Mouse (Mus musculus): ENCODE data around the gene Cyb5b. TPM values are rescaled to one million over a fixed set of nuclear protein-coding genes. Genes with fewer than 3 reads are reported as not detected.

The Cyb5b gene
- polyA plus RNA-seq, 1 experiment, result 19.4 TPM

DNA sequence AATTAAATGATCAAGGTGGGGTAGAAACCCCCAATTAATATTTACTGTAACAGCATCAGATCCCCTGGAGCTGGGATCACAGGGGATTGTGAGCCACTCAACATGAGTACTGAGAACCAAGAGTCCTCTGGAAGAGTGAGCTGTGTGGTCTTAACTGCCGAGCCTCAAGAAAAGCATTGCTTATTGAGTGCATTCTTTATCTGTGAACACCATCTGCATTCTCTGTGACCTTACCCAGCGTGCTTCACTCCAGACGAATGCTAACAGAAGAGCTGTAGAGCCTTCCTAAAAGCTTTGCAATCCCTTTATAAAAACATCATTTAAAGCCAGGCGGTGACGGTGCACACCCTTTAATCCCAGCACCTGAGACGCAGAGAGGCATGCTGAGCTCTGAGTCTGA is 42.9 kb downstream of the Cyb5b start:
- Histone ChIP-seq H3K4me3 (replicated peaks; ENCODE audit: control insufficient read depth, low read depth, low read length) (no peak overlapping the region), H3K27ac (ENCODE audit: control insufficient read depth, insufficient read depth, low read depth, low read length, poor library complexity) (no peak overlapping the region), H3K4me1 (ENCODE audit: control insufficient read depth, insufficient read depth, low read length) (no peaks in the 10 kb centered on the region)
- WGBS, result 69% methylated on average over 6 of the region's 6 CpGs
- TF ChIP-seq POLR2A (IDR thresholded peaks at IDR 0.05; ENCODE audit: borderline replicate concordance, control insufficient read depth, low read depth, low read length) (no peak), CTCF (IDR thresholded peaks at IDR 0.05; ENCODE audit: control insufficient read depth, insufficient read depth, low read length) (no peak)

DNA sequence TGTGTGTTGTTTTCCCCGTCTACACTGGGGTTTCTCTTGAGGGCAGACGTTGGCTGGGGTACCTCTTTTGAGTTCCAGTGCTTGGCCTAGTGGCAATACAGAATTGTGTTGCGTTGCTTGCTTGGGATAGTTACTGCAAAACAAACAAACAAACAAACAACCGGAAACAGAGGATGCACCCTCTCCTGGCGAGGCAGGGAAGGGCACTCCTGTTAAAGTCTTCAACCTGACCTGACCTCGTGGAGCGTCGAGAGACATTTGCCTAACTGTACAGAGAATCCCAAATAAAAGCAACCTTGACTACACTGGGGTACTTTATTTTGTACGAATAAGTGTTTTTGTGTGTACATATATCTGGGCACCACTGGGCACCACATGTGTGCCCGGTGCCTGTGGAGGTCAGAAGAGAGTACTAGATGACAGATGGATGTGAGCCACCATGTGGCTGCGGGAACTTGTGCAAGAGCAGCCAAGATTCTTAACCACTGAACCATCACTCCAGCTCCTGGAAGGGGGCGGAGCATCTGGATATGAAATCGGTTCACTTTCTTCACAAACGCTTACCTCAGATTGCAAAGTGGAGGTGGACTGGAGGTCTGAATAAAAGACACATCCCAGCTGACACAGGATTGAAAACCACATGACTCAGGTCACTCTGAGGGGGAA is 44.5 kb downstream of the Cyb5b start:
- TF ChIP-seq CTCF (IDR thresholded peaks at IDR 0.05; ENCODE audit: control insufficient read depth, insufficient read depth, low read length) (no peak), POLR2A (IDR thresholded peaks at IDR 0.05; ENCODE audit: borderline replicate concordance, control insufficient read depth, low read depth, low read length) (no peak)
- no peak overlapping the region for H3K27ac ChIP-seq (ENCODE audit: control insufficient read depth, insufficient read depth, low read depth, low read length, poor library complexity)
- no peaks in the 10 kb centered on the region for H3K4me1 ChIP-seq (ENCODE audit: control insufficient read depth, insufficient read depth, low read length)
- WGBS, result 71% methylated on average over 14 of the region's 14 CpGs
- no peak overlapping the region for H3K4me3 ChIP-seq (replicated peaks; ENCODE audit: control insufficient read depth, low read depth, low read length)

DNA sequence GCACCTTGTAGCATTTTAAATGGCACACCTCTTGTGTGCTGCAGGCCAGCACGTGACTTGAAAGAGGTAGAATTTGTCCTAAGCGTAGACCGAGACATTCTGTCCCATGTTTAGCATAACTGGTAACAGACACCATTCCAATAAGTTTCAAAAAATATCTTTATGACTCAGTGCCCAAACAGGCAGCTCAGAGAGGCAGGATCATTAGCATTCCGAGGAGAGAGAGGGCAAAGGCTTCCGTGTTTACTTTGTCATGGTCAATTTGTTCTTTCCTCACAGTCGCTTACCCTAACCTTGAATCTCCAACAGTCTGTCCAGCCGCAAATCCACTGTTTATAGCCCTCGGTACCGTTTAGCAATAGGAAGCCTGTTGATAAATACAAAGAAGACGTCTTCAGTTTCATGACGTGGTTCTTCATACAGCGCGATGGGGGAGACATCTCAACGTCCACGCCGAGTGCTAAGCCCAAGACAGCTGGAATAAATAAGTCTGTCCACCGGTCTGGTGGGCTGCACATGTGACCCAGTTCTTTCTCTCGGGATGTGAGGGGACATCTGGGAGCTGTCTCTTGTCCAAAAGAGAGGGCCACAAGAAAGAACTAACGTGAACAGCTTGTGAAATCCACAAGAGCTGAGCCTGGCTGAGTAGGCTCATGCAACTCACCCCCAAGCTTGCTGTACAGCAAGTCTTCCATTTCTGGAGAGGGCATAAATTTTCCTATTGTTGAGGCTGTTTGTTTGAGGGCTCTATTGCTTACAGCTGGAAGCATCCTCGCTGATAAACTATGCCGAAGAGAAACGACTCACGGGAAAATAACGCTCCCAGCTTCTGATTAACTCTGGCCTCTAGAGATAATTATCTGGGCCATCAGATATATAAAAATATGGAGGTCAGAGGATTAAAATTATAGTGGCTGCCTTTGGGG is 47.7 kb downstream of the Cyb5b start:
- Histone ChIP-seq H3K27ac (ENCODE audit: control insufficient read depth, insufficient read depth, low read depth, low read length, poor library complexity) (no peak overlapping the region), H3K4me1 (ENCODE audit: control insufficient read depth, insufficient read depth, low read length) (no peaks in the 10 kb centered on the region), H3K4me3 (replicated peaks; ENCODE audit: control insufficient read depth, low read depth, low read length) (no peak overlapping the region)
- WGBS, result 85% methylated on average over 24 of the region's 24 CpGs
- TF ChIP-seq CTCF (IDR thresholded peaks at IDR 0.05; ENCODE audit: control insufficient read depth, insufficient read depth, low read length) (no peak), POLR2A (IDR thresholded peaks at IDR 0.05; ENCODE audit: borderline replicate concordance, control insufficient read depth, low read depth, low read length) (no peak)

DNA sequence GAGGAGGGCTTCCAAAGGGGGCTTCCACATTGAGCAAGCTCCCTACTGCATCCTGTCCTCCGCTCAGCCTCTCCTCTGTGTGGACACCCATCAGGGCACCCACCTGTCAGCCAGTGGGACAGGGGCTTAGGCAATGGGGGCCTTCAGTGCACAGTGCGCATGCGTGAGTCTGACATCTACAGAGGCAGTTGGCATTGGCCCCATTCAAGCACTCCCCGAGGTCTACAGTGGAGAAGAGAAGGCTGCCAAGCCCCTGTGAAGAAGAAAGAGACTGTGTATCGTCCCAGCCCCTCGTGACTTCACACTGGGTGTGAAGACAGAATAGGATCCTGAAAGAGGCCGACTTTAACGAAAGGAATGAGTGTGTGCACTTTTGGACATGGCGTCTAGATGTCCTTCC is 54.7 kb downstream of the Cyb5b start:
- H3K4me3 ChIP-seq (replicated peaks; ENCODE audit: control insufficient read depth, low read depth, low read length), result no peak overlapping the region
- no peak for TF ChIP-seq POLR2A (IDR thresholded peaks at IDR 0.05; ENCODE audit: borderline replicate concordance, control insufficient read depth, low read depth, low read length)
- no peak for TF ChIP-seq CTCF (IDR thresholded peaks at IDR 0.05; ENCODE audit: control insufficient read depth, insufficient read depth, low read length)
- 83% methylated on average over 9 of the region's 9 CpGs for WGBS
- 0 out of 2 replicates have a peak, but pooled peaks cover 1% of the 10 kb centered on the region for H3K4me1 ChIP-seq (ENCODE audit: control insufficient read depth, insufficient read depth, low read length)
- H3K27ac ChIP-seq (ENCODE audit: control insufficient read depth, insufficient read depth, low read depth, low read length, poor library complexity), result no peak overlapping the region

DNA sequence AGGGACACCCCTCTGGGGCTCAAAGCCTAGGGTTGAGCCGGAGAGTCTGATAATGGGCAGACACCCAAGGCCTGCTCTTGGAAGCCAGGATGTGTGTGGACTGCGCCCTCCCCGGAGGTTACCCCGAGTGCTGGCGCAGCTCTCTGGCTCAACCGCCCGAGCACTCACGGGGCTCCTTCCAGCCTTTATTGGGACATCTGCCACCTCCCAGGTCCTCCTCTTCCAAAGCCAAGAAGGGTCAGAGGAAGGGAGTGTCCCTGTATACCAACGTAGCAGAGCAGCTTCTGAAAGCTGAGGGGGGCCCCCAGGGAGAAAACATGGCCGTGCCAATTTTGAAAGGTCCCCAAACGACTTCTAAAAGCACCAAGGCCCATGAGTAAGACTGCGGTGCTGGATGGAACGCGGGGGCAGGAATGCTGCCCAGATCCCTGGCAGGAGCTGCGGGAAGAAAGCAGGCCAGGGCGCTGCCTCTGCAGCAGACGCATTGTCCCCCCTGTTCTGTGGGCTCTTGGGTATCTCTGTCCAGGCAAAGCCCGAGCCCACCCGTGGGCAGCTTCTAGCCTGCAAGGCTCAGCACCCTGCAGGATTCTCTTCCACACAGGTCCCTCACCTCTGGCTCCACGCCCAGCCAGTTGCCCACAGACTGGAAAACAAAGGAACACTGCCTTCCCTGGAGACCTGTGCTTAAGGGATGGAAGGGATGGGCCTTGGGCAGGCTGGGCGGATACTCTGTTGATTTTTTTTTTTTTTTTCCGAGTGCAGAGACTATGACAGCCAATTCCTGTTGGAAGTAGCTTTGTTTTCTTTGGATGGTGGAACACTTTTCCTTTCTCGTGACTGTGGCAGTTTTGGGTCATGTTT is 55.5 kb downstream of the Cyb5b start:
- H3K4me1 ChIP-seq (ENCODE audit: control insufficient read depth, insufficient read depth, low read length), result 0 out of 2 replicates have a peak, but pooled peaks cover 1% of the 10 kb centered on the region

DNA sequence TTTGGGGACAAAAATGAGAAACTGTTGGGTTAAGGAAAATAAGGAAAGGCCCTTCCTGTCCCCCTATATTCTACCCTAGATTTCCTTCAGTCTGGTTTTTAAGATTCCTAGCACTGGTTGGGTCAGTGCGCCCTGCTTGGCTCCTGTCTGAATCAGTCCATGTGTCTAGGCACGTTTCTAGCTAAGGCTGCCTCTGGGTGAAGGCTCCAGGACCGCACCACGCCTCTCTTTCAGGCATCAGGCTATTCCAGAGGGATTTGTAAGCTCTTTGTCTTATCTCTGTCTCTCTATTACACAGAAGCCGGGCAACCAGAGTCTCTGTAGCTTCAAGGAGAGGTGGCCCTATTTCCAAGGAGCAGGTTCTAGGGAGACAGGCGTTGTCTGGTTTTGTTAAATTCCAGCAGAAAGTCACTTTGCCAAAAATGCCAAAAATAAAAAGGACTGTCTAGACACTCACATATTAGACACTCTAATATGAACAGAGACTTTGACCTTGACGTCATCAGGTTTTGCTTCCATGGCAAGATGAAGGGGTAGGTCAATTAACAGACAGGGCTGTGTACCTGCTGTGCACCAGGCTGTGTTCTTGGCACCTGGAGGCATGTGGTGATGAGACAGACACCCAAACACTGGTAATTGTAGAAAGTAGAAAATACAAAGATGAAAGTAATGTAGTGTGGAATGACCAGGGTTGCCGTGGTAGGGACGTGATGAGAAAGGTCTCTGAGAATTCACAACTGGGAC is 56.5 kb downstream of the Cyb5b start:
- WGBS, result 85% methylated on average over 9 of the region's 9 CpGs
- TF ChIP-seq CTCF (IDR thresholded peaks at IDR 0.05; ENCODE audit: control insufficient read depth, insufficient read depth, low read length), result no peak
- TF ChIP-seq POLR2A (IDR thresholded peaks at IDR 0.05; ENCODE audit: borderline replicate concordance, control insufficient read depth, low read depth, low read length), result no peak
- no peak overlapping the region for H3K4me3 ChIP-seq (replicated peaks; ENCODE audit: control insufficient read depth, low read depth, low read length)
- H3K27ac ChIP-seq (ENCODE audit: control insufficient read depth, insufficient read depth, low read depth, low read length, poor library complexity), result no peak overlapping the region
- 0 out of 2 replicates have a peak, but pooled peaks cover 1% of the 10 kb centered on the region for H3K4me1 ChIP-seq (ENCODE audit: control insufficient read depth, insufficient read depth, low read length)

More for the DNA sequence above, 55.5 kb downstream of the Cyb5b start:
- H3K4me3 ChIP-seq (replicated peaks; ENCODE audit: control insufficient read depth, low read depth, low read length), result no peak overlapping the region
- H3K27ac ChIP-seq (ENCODE audit: control insufficient read depth, insufficient read depth, low read depth, low read length, poor library complexity), result no peak overlapping the region
- 82% methylated on average over 23 of the region's 23 CpGs for WGBS
- TF ChIP-seq POLR2A (IDR thresholded peaks at IDR 0.05; ENCODE audit: borderline replicate concordance, control insufficient read depth, low read depth, low read length), result no peak
- TF ChIP-seq CTCF (IDR thresholded peaks at IDR 0.05; ENCODE audit: control insufficient read depth, insufficient read depth, low read length), result no peak

DNA sequence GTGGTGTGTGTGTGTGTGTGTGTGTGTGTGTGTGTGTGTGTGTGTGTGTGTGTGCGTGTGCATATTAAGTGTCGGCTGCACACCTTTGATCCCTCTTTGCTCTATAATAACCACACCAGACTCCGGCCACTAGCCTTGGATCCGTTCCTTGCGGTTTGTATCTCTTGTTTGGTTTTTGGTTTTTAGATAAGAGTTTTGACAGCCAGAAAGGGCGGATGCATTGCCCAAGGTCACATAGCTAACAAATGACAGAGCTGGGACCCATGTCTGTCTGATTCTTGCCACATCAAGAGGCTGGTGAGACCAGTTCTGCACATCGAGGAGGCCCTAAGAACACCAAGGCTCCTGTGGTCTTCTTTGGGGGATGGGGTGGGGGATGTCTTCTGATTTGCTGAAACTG is 58.7 kb downstream of the Cyb5b start:
- no peak overlapping the region for H3K27ac ChIP-seq (ENCODE audit: control insufficient read depth, insufficient read depth, low read depth, low read length, poor library complexity)
- no peak overlapping the region for H3K4me3 ChIP-seq (replicated peaks; ENCODE audit: control insufficient read depth, low read depth, low read length)
- H3K4me1 ChIP-seq (ENCODE audit: control insufficient read depth, insufficient read depth, low read length), result 0 out of 2 replicates have a peak, but pooled peaks cover 1% of the 10 kb centered on the region
- no peak for TF ChIP-seq POLR2A (IDR thresholded peaks at IDR 0.05; ENCODE audit: borderline replicate concordance, control insufficient read depth, low read depth, low read length)
- WGBS, result 58% methylated on average over 7 of the region's 7 CpGs
